Mouse (Mus musculus): ENCODE results near the gene Nags.

DNA sequence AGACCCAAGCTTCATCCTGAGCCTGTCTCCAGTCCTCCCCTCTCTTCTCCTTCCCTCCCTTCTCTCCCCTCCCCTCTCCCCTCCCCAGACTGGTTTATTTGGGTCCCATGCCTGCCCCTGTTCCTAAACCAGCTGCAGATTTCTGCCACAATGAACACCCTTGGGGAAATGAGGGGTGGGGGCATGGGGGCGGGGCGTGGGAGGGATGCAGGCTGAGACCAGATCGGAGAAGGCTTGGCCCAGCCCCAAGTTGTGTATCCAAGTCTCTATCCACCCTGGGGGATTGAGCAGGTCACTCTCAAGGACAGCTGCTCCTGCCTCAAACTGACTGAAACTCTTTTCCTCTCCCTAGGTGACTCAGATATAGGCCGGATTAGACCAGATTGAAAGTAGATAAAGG, 10.8 kb upstream of the Nags start:
- TF ChIP-seq CTCF (IDR thresholded peaks at IDR 0.05; ENCODE audit: control insufficient read depth, insufficient read depth, insufficient replicate concordance, low read depth, low read length) (no peak), POLR2A (IDR thresholded peaks at IDR 0.05; ENCODE audit: control insufficient read depth, low read depth, low read length) (no peak)
